Mouse (Mus musculus) thymus, postnatal 0 days (tissue): ENCODE data around the gene Gfap. TPM values are rescaled to one million over a fixed set of nuclear protein-coding genes. Genes with fewer than 3 reads are reported as not detected.

Source experiments
- DNase-seq: peaks from one replicate; pipeline ENCODE4 v3.0.0-alpha.2; 2015; ENCODE audit warnings: low spot score
- polyA plus RNA-seq: library from polyadenylated mRNA; unstranded; fragments of >200 nt; fragmentation: Nextera tagmentation; extraction: Ambion mirVana; gene quantifications from 2 replicates; pipeline ENCODE4 v1.2.1, GENCODE M21; 2015

Gfap gene
- 0.84 and 0.92 TPM in 2 replicates for polyA plus RNA-seq

GRCm38 (mm10) chr11:102900763-102901162 lies at the start of gene Gfap:
TSS of gene Gfap (minus strand) at chr11:102900912.
- DNase-seq = peak; percentile 57

- peak; percentile 4 for DNase-seq
These were observed 47.6 kb upstream of the Gfap start for GRCm38 (mm10) chr11:102948043-102948961.

- DNase-seq = peak; percentile 7
These were observed 46.3 kb upstream of the Gfap start for GRCm38 (mm10) chr11:102946992-102947343.

GRCm38 (mm10) chr11:102946265-102946991 lies 45.7 kb upstream of the Gfap start, which contains the start of gene C1ql1:
TSS of gene C1ql1 (minus strand) at chr11:102946688.
- DNase-seq = peak; percentile 79

GRCm38 (mm10) chr11:102945306-102946264 lies 44.9 kb upstream of the Gfap start:
- no peak for DNase-seq

- DNase-seq = no peak
These were observed 40.5 kb upstream of the Gfap start for GRCm38 (mm10) chr11:102941236-102941635.

GRCm38 (mm10) chr11:102939024-102939675 lies 38.4 kb upstream of the Gfap start:
- DNase-seq = no peak

GRCm38 (mm10) chr11:102937529-102938182 lies 36.9 kb upstream of the Gfap start:
- DNase-seq = no peak

GRCm38 (mm10) chr11:102936272-102936671 lies 35.6 kb upstream of the Gfap start:
- no peak for DNase-seq

- DNase-seq = peak; percentile 8
These were observed 30.0 kb upstream of the Gfap start for GRCm38 (mm10) chr11:102930672-102931071.

GRCm38 (mm10) chr11:102925351-102925717 lies 24.6 kb upstream of the Gfap start:
- peak; percentile 70 for DNase-seq

- peak; percentile 95 for DNase-seq
These were observed 24.0 kb upstream of the Gfap start, which contains the start of gene Kif18b for GRCm38 (mm10) chr11:102924557-102925350. TSS of gene Kif18b (minus strand) at chr11:102925124.

- no peak for DNase-seq
These were observed 20.8 kb upstream of the Gfap start for GRCm38 (mm10) chr11:102921491-102921890.

- DNase-seq = no peak
These were observed 17.4 kb upstream of the Gfap start for GRCm38 (mm10) chr11:102918077-102918476.

- DNase-seq = no peak
These were observed 14.7 kb upstream of the Gfap start for GRCm38 (mm10) chr11:102915380-102915779.

- DNase-seq = no peak
These were observed 10.7 kb upstream of the Gfap start for GRCm38 (mm10) chr11:102911376-102911775.

GRCm38 (mm10) chr11:102903654-102904053 lies 2.9 kb upstream of the Gfap start:
- DNase-seq = no peak

- DNase-seq = no peak
These were observed 1.4 kb upstream of the Gfap start for GRCm38 (mm10) chr11:102902107-102902506.

GRCm38 (mm10) chr11:102901199-102901598 lies 487 bp upstream of the Gfap start:
- DNase-seq = no peak
